Mouse (Mus musculus) cortical plate, adult 2 months (tissue): ENCODE measurements around the gene Tspan12.

Experiments
- CTCF ChIP-seq: fragments of 200-500 bp; IDR thresholded peaks from 2 replicates; pipeline ENCODE4 v1.5.1; 2011; ENCODE audit warnings: mild to moderate bottlenecking, control low read depth, low read length; ENCODE audit not compliant: insufficient read depth; ENCODE audit errors: extremely low read depth
- POLR2A ChIP-seq: fragments of 200-500 bp; IDR thresholded peaks from 2 replicates; pipeline ENCODE4 v1.6.1; 2011; ENCODE audit warnings: mild to moderate bottlenecking, low read length, control low read depth; ENCODE audit not compliant: insufficient read depth; ENCODE audit errors: extremely low read depth

DNA sequence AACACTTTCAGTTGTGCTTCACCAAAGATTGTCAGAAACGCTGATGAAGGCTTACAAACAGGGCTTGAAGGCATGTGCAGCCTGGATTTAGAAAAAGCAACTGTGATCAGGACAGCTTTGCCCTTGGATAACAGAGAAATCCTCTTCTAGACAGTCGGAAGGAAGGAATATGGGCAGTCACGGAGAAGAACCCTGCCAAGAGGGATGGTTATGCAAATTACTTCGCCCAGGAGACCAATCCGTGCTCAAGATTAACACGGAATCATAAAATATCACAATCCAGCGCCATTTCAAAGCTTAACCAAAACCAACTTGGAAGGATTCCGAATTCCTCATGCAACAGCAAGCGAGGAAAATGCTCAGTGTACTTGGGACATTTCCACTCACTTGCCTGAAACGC is 55.9 kb downstream of the Tspan12 start:
- TF ChIP-seq POLR2A (no peak), CTCF (no peak)
